Mouse (Mus musculus) cerebellum, adult 9-10 months (tissue): ENCODE results near the gene Has1.
A peak's percentile ranks its signal among the peaks of the same experiment; 100 is the strongest.

Source experiments
- DNase-seq: peaks from one replicate; pipeline ENCODE4 v3.0.0; 2022

Has1 gene

DNA sequence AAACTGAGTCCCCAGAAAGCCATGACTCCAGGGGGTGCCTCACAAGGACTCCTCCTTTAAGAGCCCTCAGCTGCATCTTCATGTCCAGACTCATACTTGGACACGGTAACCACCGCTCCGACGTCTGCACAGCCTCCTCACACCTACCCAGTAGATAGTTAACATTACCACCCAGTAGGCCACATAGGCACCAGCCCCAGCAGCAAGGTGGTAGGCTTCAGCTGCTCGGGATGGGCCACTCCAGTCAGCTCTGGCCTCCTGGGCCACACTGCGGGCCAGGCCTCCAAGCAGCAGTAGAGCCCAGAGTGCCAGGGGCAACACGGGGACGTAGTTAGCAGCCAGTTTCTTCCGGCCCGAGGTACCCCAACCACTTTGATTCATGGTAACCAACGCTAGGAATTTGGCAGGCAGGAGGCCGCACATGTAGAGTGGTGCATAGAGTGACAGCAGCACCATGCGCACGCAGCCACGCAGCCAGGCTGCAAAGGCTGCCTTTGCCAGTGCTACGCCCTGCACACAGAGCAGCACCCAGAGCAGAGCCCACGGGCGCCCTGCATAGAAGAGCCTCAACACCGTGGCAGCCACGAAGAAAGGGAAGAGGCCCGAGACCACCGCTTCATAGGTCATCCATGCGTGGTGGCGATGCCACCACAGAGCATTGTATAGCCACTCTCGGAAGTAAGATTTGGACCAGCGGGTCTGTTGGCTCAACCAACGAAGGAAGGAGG is 11.3 kb downstream of the Has1 start:
- DNase-seq = peak; percentile 20

DNA sequence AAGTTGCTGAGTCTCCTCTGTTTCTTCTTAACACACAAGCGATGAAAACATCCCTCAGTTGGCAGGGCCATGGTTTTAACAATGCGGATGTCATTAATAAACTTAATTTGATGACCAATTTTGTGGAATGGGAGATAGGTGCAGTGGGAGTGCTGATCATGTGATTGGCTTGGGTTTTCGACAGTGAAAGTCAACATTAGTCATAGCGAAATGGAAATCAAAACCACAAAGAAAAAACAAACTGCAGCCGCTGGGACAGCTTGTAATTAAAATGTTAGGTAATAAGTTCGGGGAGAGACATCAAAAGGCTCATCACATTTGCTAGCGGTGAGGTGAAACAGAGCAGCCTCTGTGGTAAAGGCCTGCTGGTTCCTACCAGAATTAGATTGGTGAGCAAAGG is 14.2 kb downstream of the Has1 start:
- DNase-seq = no peak

DNA sequence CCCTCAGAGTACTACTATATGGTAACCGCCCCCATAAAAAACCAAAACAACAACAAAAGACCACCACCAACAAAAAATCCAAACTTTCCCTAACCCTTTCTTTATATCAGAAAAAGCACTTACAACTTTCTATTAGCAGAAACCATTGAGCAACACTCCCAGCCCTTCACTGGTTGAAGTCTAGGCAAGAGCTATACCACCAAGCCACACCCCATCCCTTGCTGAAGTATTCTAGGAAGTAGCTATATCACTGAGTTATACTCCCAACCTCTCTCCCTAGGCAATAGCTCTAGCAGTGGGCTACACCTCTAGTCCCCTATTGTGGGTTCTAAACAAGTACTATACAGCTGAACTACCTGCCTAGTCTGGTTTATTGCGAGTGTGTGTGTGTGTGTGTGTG is 15.7 kb downstream of the Has1 start:
- peak; percentile 35 for DNase-seq

DNA sequence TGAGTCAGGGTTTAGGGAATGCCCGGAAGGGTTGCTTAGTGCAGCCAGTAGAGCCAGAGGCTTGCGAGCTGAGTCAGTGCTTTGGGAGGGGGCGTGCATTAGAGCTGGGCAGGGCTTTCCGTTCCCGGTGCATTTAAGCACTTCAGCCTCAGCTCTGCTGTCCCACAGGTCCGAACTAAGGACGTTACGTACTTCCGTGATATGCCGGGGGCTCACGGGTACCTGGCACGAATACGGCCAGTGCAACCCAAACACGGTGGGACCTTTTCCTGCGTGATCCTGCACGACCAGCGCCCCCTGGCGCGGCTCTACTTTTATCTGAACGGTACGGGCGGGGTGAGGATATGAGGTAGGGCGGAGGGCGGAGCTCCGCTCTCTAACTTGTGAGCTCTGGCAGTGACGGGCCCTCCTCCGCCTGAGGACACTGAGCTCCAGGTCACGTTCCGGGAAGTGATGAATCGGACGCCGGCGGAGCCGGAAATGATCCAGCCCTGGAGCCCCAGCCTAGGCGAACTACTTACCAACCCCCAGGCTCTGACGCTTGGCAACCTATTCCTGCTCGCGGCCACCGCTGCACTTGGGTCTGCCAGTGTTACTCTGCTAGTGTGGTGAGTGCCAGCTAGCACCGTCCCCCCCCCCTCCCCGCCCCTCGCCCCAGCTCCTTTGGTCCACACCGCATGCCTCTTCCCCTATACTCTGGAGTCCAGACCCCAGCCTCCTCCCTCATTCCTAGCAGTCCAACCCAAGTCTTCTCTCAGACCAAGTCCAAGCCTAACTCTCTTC is 16.9 kb downstream of the Has1 start:
- peak; percentile 99 for DNase-seq

DNA sequence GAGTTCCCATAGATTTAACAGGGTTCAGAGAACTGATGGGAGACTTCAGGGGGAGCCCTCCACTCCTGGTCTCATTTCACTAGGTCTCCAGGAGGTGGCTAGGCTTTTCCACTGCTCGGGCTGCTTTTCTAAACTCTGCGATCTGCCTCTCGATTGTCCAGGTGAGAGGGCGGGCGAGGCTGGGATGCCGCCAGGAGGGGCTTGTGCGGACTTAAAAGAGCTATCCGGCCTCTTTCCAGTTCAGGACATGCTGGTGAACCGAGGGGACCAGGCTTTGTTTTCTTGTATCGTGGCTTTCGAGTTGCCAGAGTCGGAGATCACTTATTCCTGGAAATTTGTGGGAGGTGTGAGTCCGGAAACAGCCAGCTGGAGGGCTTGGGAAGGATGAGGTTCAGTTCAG is 17.6 kb downstream of the Has1 start:
- peak; percentile 68 for DNase-seq

DNA sequence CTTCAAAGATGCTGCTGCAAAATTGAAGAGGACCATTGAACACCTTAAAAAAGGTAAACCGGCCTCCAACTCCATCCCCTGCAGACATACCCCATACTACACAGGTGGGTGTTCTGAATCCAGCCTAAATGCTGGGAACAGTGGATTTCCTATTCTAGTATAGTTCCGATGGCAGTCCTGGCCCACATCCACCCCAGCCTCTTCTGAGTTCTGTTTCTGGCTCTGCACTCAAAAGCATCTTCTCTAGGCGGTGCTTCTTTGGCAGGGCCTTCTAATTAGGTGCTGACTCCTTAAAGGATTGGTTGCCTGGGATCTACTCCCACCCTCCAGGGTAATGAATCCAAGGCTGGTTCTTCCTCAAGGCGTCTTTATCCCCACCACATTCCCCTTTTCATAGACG is 18.9 kb downstream of the Has1 start:
- DNase-seq = no peak

DNA sequence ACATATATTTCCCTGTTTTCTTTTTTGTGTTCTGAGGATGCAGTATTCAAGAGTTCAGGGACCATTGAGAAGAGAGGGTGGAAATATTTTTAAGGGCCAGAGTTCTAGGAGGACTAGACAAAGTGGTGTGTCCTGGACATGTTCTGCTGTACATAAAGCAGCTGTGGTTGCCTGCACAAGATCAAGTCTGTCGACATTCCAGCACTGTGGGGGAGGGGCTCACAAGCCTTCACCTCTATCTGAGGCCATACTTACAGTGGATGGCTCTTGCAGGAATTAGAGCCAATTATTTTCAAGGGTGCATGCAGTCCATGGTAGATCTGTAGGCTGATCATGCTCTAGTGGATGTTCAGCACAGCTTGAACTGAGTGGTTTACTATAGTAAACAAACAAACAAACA is 20.1 kb downstream of the Has1 start:
- peak; percentile 38 for DNase-seq

DNA sequence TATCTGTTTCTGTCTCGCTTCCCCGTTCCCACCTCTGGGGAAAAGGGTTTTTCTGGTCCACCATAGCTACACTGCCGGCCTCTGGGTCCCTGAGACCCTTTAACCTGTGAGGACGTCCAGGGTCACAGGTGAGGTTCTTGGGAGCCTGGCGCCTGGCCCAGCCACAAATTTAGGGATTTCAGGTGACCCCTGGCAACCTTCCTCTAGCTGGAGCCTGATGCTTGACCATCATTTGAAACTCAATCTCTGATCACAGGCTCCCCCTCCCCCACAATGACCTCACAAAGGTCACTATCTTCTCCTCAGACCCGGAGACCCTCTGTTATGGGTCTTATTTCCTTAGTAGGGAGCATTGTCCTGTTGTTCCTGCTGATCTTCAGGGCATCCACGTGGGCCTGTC is 24.3 kb downstream of the Has1 start:
- DNase-seq = peak; percentile 61

DNA sequence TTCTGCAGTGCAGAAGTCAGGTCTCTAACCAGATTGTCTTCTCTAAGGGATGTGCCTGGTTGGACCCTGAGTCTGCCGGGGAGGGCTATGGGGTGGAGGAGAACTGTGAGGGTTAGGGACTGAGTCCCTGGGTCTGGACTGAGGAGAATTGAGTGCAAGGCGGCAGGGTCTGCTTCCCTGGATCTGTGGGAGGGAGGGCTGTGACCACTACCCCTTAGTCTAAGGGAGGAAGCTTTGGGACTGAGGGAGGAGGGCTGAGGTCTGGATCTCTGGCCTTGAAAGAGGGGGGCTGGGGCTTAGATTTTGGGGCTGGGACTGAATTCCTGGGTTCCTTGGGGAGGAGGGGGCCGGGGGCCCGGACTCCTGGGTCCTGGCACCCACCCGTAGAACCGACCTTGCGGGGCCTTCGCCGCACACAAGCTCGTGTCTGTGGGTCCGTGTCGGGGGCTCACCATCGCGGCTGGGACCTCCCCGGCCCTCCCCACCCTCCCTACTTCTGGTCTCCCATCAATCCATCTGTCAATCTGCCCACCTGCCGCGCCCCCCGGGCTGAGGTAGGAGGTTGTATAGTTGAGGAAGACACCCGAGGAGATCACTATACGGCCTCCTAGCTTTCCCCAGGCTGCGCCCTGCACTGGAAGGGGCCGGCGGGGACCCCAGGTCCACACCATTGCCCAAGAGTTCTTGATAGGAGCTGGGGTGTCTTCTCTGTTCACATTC is 25.0 kb downstream of the Has1 start:
- peak; percentile 60 for DNase-seq

DNA sequence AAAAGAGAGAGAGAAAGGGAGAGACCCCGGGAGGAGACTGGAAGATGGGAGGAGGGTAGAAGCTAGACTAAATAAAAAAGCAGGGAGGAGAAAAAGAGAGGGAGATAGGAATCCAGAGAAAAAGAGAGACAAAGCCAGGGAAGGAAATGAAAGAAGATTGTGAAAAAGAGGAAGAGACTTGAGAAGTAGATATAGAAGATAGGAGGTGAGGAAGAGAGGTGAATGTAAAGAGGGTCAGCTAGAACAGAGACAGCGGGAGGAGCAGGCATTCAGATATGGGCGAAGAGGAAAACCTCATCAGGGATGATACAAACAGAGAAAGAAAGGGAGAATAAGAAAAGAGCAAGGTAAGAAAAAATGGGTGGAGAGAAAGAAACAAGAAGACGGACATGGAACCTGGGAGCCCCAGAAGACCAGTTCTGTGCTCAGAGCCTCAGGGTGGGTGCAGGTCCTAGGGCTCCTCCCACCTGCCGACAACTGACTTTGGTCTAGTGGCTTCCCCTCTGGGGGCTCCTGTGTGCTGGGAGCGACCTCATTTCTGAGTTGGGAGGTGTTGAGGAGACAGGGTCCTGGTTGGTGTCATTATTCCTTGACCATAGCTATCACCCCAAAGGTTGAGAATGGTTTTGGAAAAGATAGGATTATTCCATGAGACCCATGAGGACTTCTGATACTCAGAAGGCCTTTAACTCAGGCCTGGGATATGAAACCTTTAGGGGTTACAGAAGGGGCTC is 25.8 kb downstream of the Has1 start:
- peak; percentile 65 for DNase-seq

DNA sequence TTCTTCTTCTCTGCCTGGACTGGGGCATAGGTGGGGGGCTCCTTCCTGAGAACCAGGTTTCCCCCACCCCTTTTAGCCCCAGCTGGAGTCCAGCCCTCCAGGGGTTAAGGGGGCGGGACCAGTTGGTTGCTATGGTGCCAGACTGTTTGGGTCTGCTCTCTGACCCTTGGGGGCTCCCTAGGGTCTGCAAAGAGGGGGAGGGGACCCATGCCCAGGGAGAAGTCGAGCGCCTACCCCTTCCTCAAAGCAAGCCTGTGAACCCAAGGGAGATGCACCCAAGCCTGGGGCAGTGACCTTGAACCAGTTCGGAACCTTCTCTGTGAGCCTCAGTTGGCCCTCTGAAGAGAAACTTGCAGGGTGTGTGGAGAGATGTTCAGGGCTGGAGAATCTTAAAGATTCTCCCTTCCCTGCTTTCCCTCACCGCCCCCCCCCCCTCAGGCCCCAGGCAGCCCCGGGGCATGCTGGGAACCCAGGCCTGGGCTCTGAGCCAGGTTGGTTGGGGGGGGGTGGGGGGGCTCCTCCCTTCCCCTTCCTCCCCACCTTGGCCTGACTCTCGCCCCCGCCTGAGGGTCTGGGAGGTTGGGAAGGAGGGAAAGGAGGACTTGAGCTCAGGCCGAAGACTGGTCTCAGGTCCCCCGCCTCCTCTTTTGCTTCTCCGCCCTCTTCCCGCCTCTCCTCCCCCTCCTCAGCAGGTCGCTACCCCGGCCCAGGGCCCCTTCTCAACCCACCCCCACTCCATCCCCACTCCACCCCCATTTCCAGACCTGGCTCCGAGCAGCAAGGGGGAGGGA is 26.6 kb downstream of the Has1 start:
- peak; percentile 89 for DNase-seq

DNA sequence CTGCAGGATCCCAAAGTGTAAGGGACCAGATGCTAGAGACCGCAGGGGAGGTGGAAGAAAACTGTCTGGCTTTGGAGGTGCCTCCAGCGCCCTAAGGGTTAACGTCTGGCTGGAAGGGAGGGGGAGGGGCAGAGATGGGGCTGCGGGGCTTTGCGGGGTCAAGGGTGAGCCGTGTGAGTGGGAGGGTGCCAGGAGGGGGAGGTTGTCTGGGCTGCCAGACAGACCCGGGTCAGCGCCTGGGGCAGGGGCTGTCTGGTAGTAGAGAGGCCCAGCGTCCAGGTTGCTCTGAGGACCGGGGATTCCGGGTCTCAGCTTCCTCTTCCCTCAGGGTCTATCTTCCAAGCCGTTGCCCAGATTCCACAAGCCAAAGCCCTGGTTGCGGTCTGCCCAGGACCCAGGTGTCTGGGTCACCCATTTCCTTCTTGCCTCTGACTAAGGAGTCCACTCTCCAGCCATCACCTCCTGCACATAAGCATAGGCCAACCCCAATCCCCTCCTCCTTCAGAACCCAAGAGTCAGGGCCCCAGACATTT is 27.3 kb downstream of the Has1 start:
- peak; percentile 84 for DNase-seq

DNA sequence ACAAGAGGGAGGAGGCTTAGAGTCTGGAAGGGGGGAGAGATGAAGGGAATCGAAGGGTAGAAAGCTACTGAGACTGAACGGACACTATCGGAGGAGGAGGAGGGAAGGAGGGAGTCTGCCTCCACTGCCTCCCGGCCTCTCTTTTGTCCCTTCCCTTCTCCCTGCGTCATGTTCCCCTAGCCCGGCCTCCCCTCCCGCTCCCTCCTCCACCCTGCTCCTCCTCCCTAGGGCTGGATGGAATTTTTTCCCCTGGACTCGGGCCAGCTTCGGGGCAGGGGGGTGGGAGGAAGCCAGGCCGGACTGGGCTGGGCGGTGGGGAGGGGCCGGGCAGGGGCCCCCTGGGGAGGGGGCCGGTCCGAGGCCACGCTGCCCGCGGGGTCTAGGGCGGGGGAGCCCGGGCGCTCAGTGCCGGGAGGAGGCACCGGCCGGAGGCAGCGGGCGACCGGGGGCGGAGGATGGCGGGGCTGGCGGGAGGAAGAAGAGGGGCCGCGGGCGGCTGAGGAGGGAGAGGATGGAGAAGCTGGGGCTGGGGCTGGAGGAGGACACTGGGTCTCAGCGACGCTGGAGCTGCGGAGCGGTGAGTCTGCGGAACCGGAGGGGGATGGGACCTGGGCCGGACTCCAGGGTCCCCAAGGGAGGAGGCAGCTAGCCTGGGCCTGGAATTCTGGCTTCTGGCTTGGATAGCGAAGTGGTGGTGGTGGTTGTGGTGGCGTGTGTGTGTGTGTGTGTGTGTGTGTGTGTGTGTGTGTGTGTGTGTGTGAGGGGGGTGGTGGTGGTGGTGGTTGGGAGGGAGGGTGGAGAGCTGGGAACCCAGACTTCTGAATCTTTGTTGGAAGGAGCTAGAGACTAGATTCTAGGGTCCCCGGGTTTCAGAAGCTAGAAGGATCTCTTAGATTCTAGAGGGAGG is 28.0 kb downstream of the Has1 start, which contains the start of gene Spaca6:
Gene Spaca6 (plus strand): TSS at position 408 of the 907 bp plus-strand sequence.
- DNase-seq = peak; percentile 97

DNA sequence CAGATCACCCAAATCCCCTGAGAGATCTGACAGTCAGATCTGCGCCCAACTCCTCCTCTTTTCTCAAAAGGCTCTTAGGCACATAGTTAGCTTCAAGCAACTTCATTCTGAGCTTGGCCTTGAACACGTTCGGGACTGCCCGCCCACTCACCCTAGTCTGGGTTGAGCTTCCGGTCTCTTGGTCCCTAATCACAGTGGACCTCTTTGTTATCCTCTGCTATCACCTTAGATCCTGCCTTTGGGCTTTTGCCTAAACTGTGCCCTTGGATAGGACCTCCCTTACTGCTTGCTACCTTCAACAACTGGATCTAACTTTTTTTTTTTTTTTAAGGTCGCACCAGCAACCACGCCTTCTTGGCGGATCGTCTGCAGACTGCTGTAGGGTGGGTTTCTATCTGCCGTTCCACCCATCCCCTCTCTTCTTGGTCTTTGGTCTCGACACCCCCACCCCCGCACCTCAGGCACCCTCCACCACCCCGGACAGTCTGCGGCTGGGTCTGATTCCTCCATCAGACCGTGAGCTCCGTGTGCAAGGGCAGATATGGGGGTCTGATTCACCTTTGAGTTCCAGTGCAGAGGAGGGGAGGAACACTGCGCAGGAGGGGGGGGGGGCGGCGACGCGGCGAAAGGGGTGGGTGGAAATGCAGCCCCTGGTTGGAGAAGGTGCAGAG is 28.9 kb downstream of the Has1 start:
- peak; percentile 85 for DNase-seq

DNA sequence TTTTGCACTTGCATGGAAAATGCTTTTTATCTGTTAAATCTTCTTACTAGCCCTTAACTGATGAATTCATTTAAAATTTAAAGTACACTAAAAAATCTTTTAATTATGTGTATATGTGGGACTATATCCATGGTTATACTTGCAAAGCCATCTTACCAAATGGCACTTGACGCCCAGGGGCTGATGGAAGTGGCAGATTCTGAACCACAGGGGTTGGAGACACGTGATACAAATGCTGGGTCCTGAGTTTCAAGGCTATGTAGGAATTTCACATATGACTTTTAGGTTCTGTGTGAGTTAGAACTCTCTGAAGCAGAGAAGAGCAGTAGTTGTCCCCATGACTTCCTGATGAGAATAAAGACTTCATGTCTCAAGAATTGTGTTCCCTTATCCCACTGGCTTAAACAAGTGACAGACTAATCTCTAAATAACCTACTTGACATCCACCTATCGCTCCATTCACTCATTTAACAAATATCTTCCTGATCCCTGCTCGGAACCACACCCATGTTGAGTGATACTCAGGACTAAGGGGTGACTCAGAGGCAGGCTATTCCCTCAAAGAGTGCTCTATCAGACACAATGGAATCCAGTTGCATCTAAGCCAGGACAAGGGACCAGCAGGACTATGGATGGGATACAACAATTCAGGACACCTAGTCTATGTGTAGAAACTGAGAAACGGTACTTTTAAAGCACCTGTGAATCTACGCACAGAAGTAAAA is 31.2 kb downstream of the Has1 start:
- DNase-seq = peak; percentile 17

DNA sequence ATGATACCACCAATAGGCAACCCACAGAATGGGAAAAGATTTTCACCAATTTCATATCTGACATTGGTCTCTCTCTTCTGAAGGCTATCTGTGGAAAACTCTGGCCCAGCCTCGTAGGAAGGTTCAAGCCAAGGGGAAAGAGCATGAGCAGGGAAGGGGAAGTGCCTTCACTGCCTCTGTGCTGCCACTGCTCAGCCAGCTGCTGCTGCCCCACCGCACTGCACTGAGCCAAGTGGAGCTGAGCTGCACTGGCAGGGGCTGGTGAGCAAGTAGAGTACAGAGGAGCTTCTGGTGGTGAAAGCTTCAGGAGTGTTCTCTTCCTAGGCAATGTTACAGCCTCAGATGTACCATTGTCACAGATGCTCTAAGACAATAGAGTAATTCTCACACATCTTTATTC is 59.5 kb downstream of the Has1 start:
- no peak for DNase-seq
